Mouse (Mus musculus): ENCODE results near the gene Tet3.

Gene Tet3

GRCm38 (mm10) chr6:83322794-83323193 lies 136.1 kb downstream of the Tet3 start:
- DNase-seq = no peak

DNA sequence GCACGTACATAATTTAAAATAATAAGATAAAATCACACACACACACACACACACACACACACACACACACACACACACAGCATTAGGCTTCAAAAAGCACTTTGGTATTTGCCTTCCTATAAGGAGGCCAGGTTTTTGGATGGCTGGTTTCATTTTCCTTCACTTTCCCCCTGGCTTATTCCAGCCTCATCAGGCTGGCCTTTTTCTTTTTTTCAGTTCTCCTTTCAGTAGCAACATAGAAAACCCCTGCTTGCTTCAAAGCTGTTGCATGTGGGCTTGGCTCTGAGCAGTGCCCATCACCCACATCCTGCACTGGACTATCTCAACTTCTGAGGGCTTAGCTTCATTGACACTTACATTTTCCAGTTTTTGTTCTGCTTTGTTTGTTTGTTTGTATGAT lies 137.0 kb downstream of the Tet3 start:
- DNase-seq = no peak

GRCm38 (mm10) chr6:83317108-83317741 lies 141.7 kb downstream of the Tet3 start:
- DNase-seq = peak; percentile 95 to 96

DNA sequence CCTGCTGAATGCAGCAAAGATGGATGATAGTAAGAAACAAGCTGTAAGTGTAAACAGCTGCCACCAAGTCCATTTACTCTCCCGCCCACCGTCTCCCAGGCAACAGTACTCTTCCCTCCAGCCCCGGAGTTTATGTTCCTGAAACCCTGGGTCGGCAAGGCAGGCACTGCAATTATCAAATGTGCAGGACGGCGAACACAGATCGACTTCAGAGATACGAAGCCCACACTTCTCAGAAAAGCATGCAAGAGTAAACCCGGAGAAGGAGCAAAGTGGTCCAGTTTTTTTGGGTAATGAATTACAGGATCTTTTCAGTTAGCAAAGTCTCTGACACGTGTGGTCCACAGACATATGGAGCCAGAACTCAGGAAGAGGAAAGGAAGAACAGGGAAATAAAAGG lies 142.9 kb downstream of the Tet3 start:
- no peak for DNase-seq

GRCm38 (mm10) chr6:83315293-83315692 lies 143.6 kb downstream of the Tet3 start:
- no peak for DNase-seq

DNA sequence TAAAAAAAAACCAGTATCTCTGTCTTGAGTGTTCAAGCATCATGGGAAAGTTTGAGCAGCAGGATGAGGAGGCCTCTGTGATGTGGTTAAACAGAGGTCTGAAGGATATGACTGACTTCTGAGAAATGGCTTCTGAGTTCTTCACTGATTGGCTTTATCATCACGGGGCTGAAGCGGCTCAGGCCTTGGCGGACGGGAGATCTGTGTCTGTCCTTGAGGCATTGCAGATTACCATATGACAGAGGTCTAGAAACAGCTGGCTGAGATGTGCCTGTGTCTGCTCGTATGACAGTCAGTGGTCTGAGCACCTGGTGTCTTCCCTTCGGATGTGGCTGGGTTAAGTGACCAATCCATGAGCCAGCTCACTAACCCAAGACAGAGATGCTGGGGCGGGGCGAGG lies 146.4 kb downstream of the Tet3 start:
- DNase-seq = no peak
